ENCODE assay signal across 16 mouse cellular contexts in genomic region chr8:80669277-80669901, GRCm38 (mm10). TPM values are rescaled to one million over a fixed set of nuclear protein-coding genes. Genes with fewer than 3 reads are reported as not detected.
DNase-seq lines count a peak whose midpoint lies in the region; ATAC-seq and TF ChIP-seq lines count a peak whose summit lies in the region.
"Had no signal": no experiment of that assay in that cellular context is flagged by ENCODE, and none has a peak within 500 bp of the region (broad histone marks: within the 10 kb centered on the region; RNA-seq: fewer than 3 reads in every experiment).

No protein-coding gene starts in this region.

- no peak overlapping the region for H3K27ac ChIP-seq in limb, embryonic 10.5 days
- H3K27ac ChIP-seq in lung, postnatal 0 days (ENCODE audit: low read length), result no peak overlapping the region
- H3K27ac ChIP-seq in small intestine, adult 2 months (ENCODE audit: insufficient read depth, low read depth, low read length), result no peak overlapping the region
- H3K27ac ChIP-seq: liver, embryonic 14.5 days had no signal

- no peak for TF ChIP-seq CTCF in lung, postnatal 0 days (IDR thresholded peaks at IDR 0.05)
- TF ChIP-seq CTCF in small intestine, adult 2 months (IDR thresholded peaks at IDR 0.05; ENCODE audit: extremely low read depth, insufficient read length, insufficient replicate concordance, low read depth, low read length), result no peak

- H3K4me1 ChIP-seq in limb, embryonic 10.5 days, result no peaks in the 10 kb centered on the region
- H3K4me1 ChIP-seq in lung, postnatal 0 days (ENCODE audit: insufficient read depth, low read depth, low read length), result no peaks in the 10 kb centered on the region
- no peaks in the 10 kb centered on the region for H3K4me1 ChIP-seq in small intestine, adult 2 months (ENCODE audit: control insufficient read depth, insufficient read depth, insufficient read length, low read length)

- peak; percentile 23 for DNase-seq in limb, embryonic 10.5 days (ENCODE audit: low spot score)
- DNase-seq in lung, postnatal 0 days (ENCODE audit: low spot score), result peak; percentile 42
- no peak for DNase-seq in adrenal gland, adult 2 months
- DNase-seq in left cerebral cortex, postnatal 10 days (ENCODE audit: extremely low spot score in 1 of 2, low spot score in 2 of 2), result no peak
- DNase-seq in frontal cortex, adult 2 months (ENCODE audit: extremely low spot score in 1 of 2, low spot score in 1 of 2), result no peak
- DNase-seq: cerebellum, adult 9-11 months; gastrocnemius, postnatal 14 days; kidney, adult 11 months; kidney, postnatal 10 days; layer of hippocampus, adult 9-11 months; thymus, adult 2 months had no signal

- no peaks in the 10 kb centered on the region for H3K27me3 ChIP-seq in limb, embryonic 10.5 days (ENCODE audit: low read depth, poor library complexity, severe bottlenecking)
- no peaks in the 10 kb centered on the region for H3K27me3 ChIP-seq in lung, postnatal 0 days (replicated peaks; ENCODE audit: insufficient read depth, low read length)
- no peaks in the 10 kb centered on the region for H3K27me3 ChIP-seq in small intestine, adult 2 months (ENCODE audit: control insufficient read depth, insufficient read depth, low read length)

- TF ChIP-seq EP300 in lung, postnatal 0 days (IDR thresholded peaks at IDR 0.05), result no peak

- H3K9me3 ChIP-seq in limb, embryonic 10.5 days (replicated peaks), result no peaks in the 10 kb centered on the region
- H3K9me3 ChIP-seq in lung, postnatal 0 days (ENCODE audit: low read length), result no peaks in the 10 kb centered on the region

- TF ChIP-seq POLR2A in small intestine, adult 2 months (IDR thresholded peaks at IDR 0.05; ENCODE audit: low read depth, low read length), result no peak

- H3K4me2 ChIP-seq in lung, postnatal 0 days (replicated peaks; ENCODE audit: low read depth, low read length), result peak overlapping the region; percentile 37

- no peak overlapping the region for H3K9ac ChIP-seq in lung, postnatal 0 days (replicated peaks; ENCODE audit: low read depth)
- H3K9ac ChIP-seq: liver, embryonic 14.5 days had no signal

- H3K4me3 ChIP-seq in limb, embryonic 10.5 days, result no peak overlapping the region
- H3K4me3 ChIP-seq in lung, postnatal 0 days (ENCODE audit: low read depth, low read length), result no peak overlapping the region
- 0 out of 2 replicates have a peak overlapping the region, but pooled peaks have one; percentile 5 for H3K4me3 ChIP-seq in small intestine, adult 2 months (ENCODE audit: low read depth, low read length)

- no peaks in the 10 kb centered on the region for H3K36me3 ChIP-seq in limb, embryonic 10.5 days
- no peaks in the 10 kb centered on the region for H3K36me3 ChIP-seq in lung, postnatal 0 days (ENCODE audit: insufficient read depth, low read length)
- H3K36me3 ChIP-seq in small intestine, adult 2 months (ENCODE audit: control insufficient read depth, insufficient read depth, low read length), result no peaks in the 10 kb centered on the region

- intact Hi-C loops in left cerebral cortex, postnatal 10 days (cut with DNase I), result no loop called here

- WGBS in limb, embryonic 10.5 days, result 78% methylated on average over 17 of the region's 17 CpGs
- 43% methylated on average over 17 of the region's 17 CpGs for WGBS in lung, postnatal 0 days
- 40% methylated on average over 17 of the region's 17 CpGs for WGBS in small intestine, adult 2 months

- ATAC-seq in granulocyte monocyte progenitor cell, adult 5-6 weeks (replicated peaks; ENCODE audit: poor library complexity, severe bottlenecking), result peak; percentile 75
- peak; percentile 67 for ATAC-seq in lung, postnatal 0 days

RNA-seq across cellular contexts. Expression of gene Frem3, which starts 58.5 kb away (rescaled TPM):
- not detected in 2 replicates for total RNA-seq in granulocyte monocyte progenitor cell, adult 5-6 weeks (2014; fragmentation: Nextera tagmentation)
- total RNA-seq in granulocyte monocyte progenitor cell, adult 5-6 weeks (2017), result not detected in 2 replicates
- 0.03 TPM in 2 replicates for polyA plus RNA-seq in limb, embryonic 10.5 days (2016; fragmentation: Nextera tagmentation; extraction: Ambion mirVana)
- polyA plus RNA-seq in lung, postnatal 0 days (2015; fragmentation: Nextera tagmentation; extraction: Ambion mirVana), result 0.06 and 0.07 TPM in 2 replicates
- not detected in 2 replicates for polyA plus RNA-seq in small intestine, adult 2 months (2012; rRNA removed)
- not detected for total RNA-seq in adrenal gland, adult 2 months (2021)
- not detected in 2 replicates for polyA plus RNA-seq in adrenal gland, adult 2 months (2012; rRNA removed)
- under 1 TPM; 0.32 to 0.64 TPM for total RNA-seq in left cerebral cortex, postnatal 10 days (2021)
- polyA plus RNA-seq in frontal cortex, adult 2 months (2012; rRNA removed), result 0.25 and 0.28 TPM in 2 replicates
- total RNA-seq: ES-E14; gastrocnemius, postnatal 14 days; heart, adult 8-10 months had no signal

Comparison
In these comparisons a context has a peak if more than half of its experiments do, and no peak if none do; other contexts are left out.
1. DNase-seq: peak in limb, embryonic 10.5 days (single experiment) and lung, postnatal 0 days (single experiment); none in adrenal gland, adult 2 months (single experiment), left cerebral cortex, postnatal 10 days (0 of 2) and frontal cortex, adult 2 months (0 of 2).